Mouse (Mus musculus): ENCODE data around the gene Fuca1.

The Fuca1 gene

DNA sequence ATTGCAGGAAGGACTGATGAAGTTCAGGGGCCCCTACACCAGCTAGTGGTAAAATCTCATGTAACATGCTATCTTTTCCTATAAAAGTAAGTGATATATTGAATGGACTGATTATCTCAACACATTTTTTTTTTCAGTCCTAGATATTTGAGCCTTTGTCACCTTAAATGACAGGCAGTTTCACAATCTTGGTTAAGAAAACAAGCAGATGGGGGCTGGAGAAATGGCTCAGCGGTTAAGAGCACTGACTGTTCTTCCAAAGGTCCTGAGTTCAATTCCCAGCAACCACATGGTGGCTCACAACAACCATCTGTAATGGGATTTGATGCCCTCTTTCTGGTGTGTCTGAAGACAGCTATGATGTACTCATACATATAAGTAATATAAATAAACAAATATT lies 1.7 kb downstream of the Fuca1 start:
- no peak for DNase-seq (ENCODE audit: low spot score in 2 of 2)

GRCm38 (mm10) chr4:135924418-135924817 lies 3.9 kb downstream of the Fuca1 start:
- no peak for DNase-seq (ENCODE audit: low spot score in 2 of 2)

GRCm38 (mm10) chr4:135925341-135925740 lies 4.8 kb downstream of the Fuca1 start:
- no peak for DNase-seq (ENCODE audit: low spot score in 2 of 2)

GRCm38 (mm10) chr4:135926195-135926808 lies 5.8 kb downstream of the Fuca1 start:
- DNase-seq (ENCODE audit: low spot score in 2 of 2): no peak

DNA sequence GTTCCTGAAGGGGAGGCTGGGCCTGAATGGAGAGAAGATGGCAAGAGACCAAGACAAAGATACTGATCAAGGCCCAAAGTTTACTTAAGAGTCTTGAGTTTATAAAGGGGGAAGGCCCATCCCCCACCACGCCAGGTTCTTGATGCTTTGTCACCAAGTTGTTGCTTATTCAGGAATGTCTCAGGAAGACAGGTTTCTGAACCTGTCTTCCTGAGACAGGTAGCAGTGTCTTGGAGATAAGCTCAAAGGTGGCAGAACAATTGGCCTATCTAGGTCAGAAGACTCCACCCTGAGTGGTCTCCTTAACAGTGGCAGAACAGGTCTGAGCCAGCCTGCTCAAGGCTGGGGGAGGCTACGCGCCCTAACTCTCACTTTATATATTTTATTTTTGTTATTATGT lies 6.3 kb downstream of the Fuca1 start:
- DNase-seq (ENCODE audit: low spot score in 2 of 2): no peak

GRCm38 (mm10) chr4:135928376-135928775 lies 7.8 kb downstream of the Fuca1 start:
- DNase-seq (ENCODE audit: low spot score in 2 of 2): no peak

- DNase-seq (ENCODE audit: low spot score in 2 of 2): no peak
Observed at GRCm38 (mm10) chr4:135929405-135929804, 8.9 kb downstream of the Fuca1 start.

GRCm38 (mm10) chr4:135929828-135930227 lies 9.3 kb downstream of the Fuca1 start:
- DNase-seq (ENCODE audit: low spot score in 2 of 2): no peak

- no peak for DNase-seq (ENCODE audit: low spot score in 2 of 2)
Observed at GRCm38 (mm10) chr4:135930239-135930638, 9.7 kb downstream of the Fuca1 start.

DNA sequence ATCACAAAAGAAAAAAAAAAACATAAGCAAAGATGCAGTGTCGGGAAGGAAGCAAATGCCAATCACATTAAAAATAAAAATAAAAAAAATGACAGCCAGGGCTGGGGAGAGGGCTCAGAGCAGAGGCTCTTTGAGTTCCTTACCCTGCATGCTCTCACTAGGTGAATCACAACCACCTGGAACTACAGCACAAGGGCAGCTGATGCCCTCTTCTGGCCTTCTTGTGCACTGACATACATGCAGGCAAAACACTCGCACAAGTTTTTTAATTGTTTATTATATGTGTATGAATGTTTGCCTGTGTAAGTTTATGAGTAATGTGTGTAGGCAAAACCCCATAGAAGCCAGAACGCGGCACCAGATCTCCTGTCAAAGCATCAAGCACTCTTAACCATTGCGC lies 11.3 kb downstream of the Fuca1 start:
- no peak for DNase-seq (ENCODE audit: low spot score in 2 of 2)

DNA sequence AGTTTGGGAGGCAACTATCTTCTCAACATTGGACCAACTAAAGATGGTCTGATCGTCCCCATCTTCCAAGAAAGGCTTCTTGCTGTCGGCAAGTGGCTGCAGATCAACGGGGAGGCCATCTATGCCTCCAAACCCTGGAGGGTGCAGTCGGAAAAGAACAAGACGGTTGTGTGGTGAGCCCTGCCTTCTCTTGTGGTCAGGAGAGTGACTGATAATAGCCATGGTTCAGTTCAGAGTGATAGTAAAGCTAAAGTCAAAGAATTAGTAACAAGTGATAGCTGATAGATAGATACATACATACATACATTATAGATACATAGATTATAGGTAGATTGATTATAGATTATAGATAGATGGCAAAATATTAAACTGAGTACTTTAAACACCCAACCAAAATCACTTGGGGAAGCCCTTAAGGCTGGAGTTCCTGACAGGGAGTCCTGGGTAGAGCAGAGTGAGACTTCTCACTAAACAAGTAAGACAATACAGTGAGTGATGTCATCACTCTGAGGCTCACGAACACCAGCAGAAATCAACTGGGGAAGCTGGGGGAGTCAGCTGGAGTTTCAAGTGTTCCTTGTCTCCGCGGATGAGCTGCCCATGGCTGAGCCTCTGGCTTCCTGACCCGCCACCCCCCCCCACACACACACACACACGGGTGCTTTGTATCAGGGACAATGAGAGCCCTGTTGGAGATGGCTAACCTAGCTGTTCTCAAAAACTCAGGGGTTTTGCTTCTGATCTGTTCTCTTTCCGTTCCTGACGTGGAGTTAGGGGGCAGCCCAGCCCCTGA lies 14.4 kb downstream of the Fuca1 start:
- DNase-seq (ENCODE audit: low spot score in 2 of 2): no peak

DNA sequence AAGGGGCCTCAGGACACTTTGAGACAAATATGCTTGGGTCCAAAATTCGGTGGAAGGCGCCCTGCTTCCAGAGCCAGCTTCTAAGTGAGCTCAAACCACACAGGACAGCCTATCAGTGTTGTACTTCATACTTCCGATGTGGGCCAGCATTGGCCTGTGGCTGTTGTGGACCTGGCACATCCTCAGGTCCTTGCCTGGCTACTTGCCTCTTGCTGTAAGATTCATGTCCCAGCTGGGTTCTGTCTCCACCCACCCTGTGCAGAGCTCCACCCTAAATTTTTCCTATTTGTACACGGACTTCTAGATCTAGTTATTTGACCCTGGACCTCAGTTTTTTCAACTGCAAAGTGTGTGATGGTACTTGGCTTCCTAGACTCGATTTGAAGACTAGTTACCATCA lies 15.0 kb downstream of the Fuca1 start:
- no peak for DNase-seq (ENCODE audit: low spot score in 2 of 2)

DNA sequence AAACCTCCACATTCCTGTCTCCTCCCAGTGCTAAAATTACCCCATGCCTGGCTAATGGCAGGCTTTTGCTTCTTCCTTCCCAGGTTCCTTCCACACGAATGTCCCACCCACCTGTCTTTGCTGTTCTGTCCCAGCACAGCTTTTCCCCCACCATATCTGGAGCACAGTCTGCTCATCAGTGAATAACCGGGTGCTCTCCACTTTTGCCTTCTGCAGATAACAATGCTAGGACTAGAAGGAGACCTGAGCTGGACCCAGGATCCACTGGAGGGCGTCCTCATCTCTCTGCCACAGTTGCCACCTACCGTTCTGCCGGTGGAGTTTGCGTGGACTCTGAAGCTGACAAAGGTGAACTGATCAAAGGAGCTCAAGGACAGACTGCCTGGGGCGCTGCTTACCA lies 18.3 kb downstream of the Fuca1 start:
- no peak for DNase-seq (ENCODE audit: low spot score in 2 of 2)

GRCm38 (mm10) chr4:135941026-135941425 lies 20.5 kb downstream of the Fuca1 start:
- peak in 1 of 2 experiments; percentile 37 for DNase-seq (ENCODE audit: low spot score in 2 of 2)

GRCm38 (mm10) chr4:135942193-135942592 lies 21.7 kb downstream of the Fuca1 start:
- no peak for DNase-seq (ENCODE audit: low spot score in 2 of 2)

GRCm38 (mm10) chr4:135943389-135943788 lies 22.9 kb downstream of the Fuca1 start:
- no peak for DNase-seq (ENCODE audit: low spot score in 2 of 2)

GRCm38 (mm10) chr4:135945706-135946105 lies 25.2 kb downstream of the Fuca1 start:
- DNase-seq (ENCODE audit: low spot score in 2 of 2): no peak

- peak; percentile 92 to 94 for DNase-seq (ENCODE audit: low spot score in 2 of 2)
Observed at GRCm38 (mm10) chr4:135946278-135946658, 25.7 kb downstream of the Fuca1 start, which contains the start of gene Hmgcl. Gene Hmgcl, plus strand, starts transcription at chr4:135946448.

DNA sequence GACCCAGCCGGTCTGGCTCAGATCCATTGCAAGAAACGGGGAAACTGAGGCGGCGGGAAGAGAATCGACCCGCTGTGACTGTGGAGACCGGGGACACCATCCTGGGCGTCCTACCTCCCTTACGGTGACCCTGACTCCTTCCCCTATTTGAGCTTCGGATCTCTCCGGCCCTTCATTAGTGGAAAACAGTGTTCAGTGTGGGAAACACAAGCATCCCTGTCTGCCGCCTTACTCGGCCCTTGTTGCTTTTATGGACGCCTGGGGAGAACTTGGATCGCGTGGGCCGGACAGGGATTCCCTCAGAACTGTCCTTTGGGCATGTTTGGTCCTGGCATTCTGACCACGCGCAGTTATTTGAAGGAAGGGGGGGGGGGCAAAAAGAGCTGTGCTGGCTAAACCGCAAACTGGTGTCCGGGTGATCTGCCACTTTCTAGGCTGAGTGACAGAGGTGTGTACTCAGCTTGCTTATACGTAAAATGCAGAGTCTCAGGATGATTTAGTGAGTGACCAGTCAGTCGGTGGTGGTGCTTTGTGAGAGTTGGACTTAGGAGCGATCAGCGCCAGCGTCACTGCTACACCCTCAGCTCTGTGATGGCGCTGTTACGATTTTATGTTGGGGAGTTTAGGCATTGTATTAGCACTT lies 26.2 kb downstream of the Fuca1 start:
- no peak for DNase-seq (ENCODE audit: low spot score in 2 of 2)

DNA sequence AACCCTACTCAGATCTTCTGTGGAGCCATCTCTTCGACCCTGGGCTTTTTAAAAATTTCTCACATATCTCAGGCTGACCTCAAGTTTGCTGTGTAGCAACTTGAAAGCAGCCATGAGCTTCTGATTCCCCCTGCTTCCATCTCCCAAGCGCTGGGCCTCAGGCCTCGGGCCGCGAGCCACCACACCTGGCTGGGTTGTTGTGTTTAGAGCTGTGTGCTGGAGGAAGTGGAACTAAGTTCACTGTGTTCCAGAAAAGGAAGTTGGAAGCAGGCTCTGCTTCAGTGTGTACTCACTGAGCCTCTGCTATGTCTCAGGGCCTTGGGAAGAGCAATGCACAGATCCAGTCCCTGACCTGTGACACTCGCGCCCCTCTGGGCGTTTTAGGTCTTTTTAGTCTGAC lies 27.6 kb downstream of the Fuca1 start:
- no peak for DNase-seq (ENCODE audit: low spot score in 2 of 2)

DNA sequence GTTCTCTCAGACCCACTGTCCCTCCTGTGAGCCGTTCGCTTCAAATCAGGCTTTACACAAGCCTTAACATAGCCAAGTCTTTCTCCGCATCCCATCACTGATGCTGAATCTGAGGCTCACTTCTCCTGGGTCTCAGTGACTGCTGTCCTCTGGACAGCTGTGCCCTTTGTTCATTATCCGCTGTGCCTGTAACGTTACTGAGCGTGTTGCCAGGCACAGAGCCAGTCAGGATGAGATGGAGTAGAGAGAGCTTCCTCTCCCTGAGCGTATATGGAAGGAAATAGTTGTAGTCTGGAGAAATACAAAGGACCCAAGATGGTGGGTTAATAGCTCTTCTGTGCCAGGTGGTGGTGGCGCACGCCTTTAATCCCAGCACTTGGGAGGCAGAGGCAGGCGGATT lies 28.9 kb downstream of the Fuca1 start:
- no peak for DNase-seq (ENCODE audit: low spot score in 2 of 2)

DNA sequence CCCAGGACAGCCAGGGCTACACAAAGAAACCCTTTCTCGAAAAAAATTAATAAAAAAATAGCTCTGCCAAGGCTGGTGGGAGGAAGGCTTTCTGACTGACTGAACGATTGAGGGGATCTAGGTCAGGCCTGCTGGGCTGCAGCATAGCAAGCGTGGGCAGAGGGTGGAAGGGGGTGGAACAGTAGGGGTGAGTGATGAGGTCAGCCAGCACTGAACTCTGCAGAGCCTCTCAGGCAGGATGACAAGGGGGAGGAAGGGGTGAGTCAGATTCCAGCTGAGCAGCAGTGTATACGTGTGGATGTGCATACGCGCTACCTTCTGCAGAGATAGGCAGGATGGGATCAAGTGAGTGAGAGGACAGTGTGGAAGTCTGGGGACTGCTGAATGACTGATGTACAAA lies 29.4 kb downstream of the Fuca1 start:
- no peak for DNase-seq (ENCODE audit: low spot score in 2 of 2)

GRCm38 (mm10) chr4:135950365-135950764 lies 29.8 kb downstream of the Fuca1 start:
- DNase-seq (ENCODE audit: low spot score in 2 of 2): no peak
